Mouse (Mus musculus) limb, embryonic 12.5 days (tissue): ENCODE measurements at regions not wholly inside any gene's neighbourhood (a gene's known extent, or its start where the extent isn't known, plus 50 kb on each side); places are given as distances from the start of the nearest gene placed in this dataset.

Experiments
- ATAC-seq: fragments of 200-750 bp; cut with Nextera tagmentation; 2 replicates; pipeline ENCODE4 v1.8.0; 2017; ENCODE audit warnings: low read depth, moderate TSS enrichment; ENCODE audit not compliant: insufficient number of reproducible peaks, insufficient read depth, low FRiP score, low TSS enrichment
- H3K27ac ChIP-seq: fragments of 300-500 bp; sonication (generic); 2 replicates; pipeline ENCODE4 v1.5.1; 2016; ENCODE audit warnings: mild to moderate bottlenecking, moderate library complexity
- H3K27me3 ChIP-seq: fragments of 300-500 bp; sonication (generic); 2 replicates; pipeline ENCODE4 v1.6.1; 2016; ENCODE audit warnings: mild to moderate bottlenecking, moderate library complexity
- H3K36me3 ChIP-seq: fragments of 300-500 bp; sonication (generic); 2 replicates; pipeline ENCODE4 v1.6.1; 2016; ENCODE audit warnings: mild to moderate bottlenecking, moderate library complexity
- H3K4me1 ChIP-seq: fragments of 300-500 bp; sonication (generic); replicated peaks from 2 replicates; pipeline ENCODE4 v1.6.1; 2016
- H3K4me2 ChIP-seq: fragments of 300-500 bp; sonication (generic); 2 replicates; pipeline ENCODE4 v1.6.1; 2016; ENCODE audit warnings: mild to moderate bottlenecking, moderate library complexity
- H3K4me3 ChIP-seq: fragments of 300-500 bp; sonication (generic); replicated peaks from 2 replicates; pipeline ENCODE4 v1.5.1; 2016; ENCODE audit warnings: mild to moderate bottlenecking
- H3K9ac ChIP-seq: fragments of 300-500 bp; sonication (generic); replicated peaks from 2 replicates; pipeline ENCODE4 v1.6.1; 2016; ENCODE audit warnings: mild to moderate bottlenecking, moderate library complexity
- H3K9me3 ChIP-seq: fragments of 300-500 bp; sonication (generic); 2 replicates; pipeline ENCODE4 v1.6.1; 2016; ENCODE audit warnings: mild to moderate bottlenecking, moderate library complexity
- WGBS: fragments of 180-500 bp; shearing (Covaris S2); methylation state at CpG from one replicate; pipeline ENCODE4 v1.1.7; 2016; 5-methylcytosine and 5-hydroxymethylcytosine counted together

GRCm38 (mm10) chr12:12787608-12788262 is 154.0 kb downstream of the Mycn start:
- H3K4me3 ChIP-seq, result peak overlapping the region; percentile 29
- ATAC-seq, result peak; percentile 43; the same call in 1 of the 2 replicates
- H3K36me3 ChIP-seq, result no peaks in the 10 kb centered on the region
- peak overlapping the region; percentile 55 for H3K4me2 ChIP-seq
- H3K27me3 ChIP-seq, result peaks cover 5% of the 10 kb centered on the region
- H3K9me3 ChIP-seq, result no peaks in the 10 kb centered on the region
- 3% methylated on average over 19 of the region's 19 CpGs for WGBS
- H3K4me1 ChIP-seq, result peaks cover 50% of the 10 kb centered on the region
- 0 out of 2 replicates have a peak overlapping the region, but pooled peaks have one; percentile 18 for H3K9ac ChIP-seq
- H3K27ac ChIP-seq, result no peak overlapping the region

GRCm38 (mm10) chr12:12787161-12787560 is 154.6 kb downstream of the Mycn start:
- Histone ChIP-seq H3K4me3 (no peak overlapping the region), H3K9me3 (no peaks in the 10 kb centered on the region), H3K4me1 (peaks cover 45% of the 10 kb centered on the region), H3K4me2 (peak overlapping the region; percentile 55), H3K27ac (no peak overlapping the region), H3K36me3 (no peaks in the 10 kb centered on the region), H3K27me3 (peaks cover 5% of the 10 kb centered on the region), H3K9ac (no peak overlapping the region)
- WGBS, result 16% methylated on average over 4 of the region's 4 CpGs
- ATAC-seq, result no peak

- 29% methylated on average over 11 of the region's 11 CpGs for WGBS
- no peak overlapping the region for H3K27ac ChIP-seq
- ATAC-seq, result no peak
- no peak overlapping the region for H3K9ac ChIP-seq
- no peaks in the 10 kb centered on the region for H3K9me3 ChIP-seq
- H3K36me3 ChIP-seq, result no peaks in the 10 kb centered on the region
- H3K27me3 ChIP-seq, result peaks cover 5% of the 10 kb centered on the region
- no peak overlapping the region for H3K4me2 ChIP-seq
- H3K4me3 ChIP-seq, result no peak overlapping the region
- H3K4me1 ChIP-seq, result peaks cover 32% of the 10 kb centered on the region
Measured at GRCm38 (mm10) chr12:12783699-12784605, 157.8 kb downstream of the Mycn start.

GRCm38 (mm10) chr12:12781526-12781925 is 160.2 kb downstream of the Mycn start:
- H3K4me1 ChIP-seq, result peaks cover 10% of the 10 kb centered on the region
- no peak overlapping the region for H3K4me2 ChIP-seq
- no peaks in the 10 kb centered on the region for H3K36me3 ChIP-seq
- no peak for ATAC-seq
- no peaks in the 10 kb centered on the region; the same call in 1 of the 2 replicates for H3K27me3 ChIP-seq
- H3K9ac ChIP-seq, result no peak overlapping the region
- H3K4me3 ChIP-seq, result no peak overlapping the region
- no peaks in the 10 kb centered on the region for H3K9me3 ChIP-seq
- H3K27ac ChIP-seq, result no peak overlapping the region
- 93% methylated on average over 5 of the region's 5 CpGs for WGBS

- no peaks in the 10 kb centered on the region for H3K4me1 ChIP-seq
- H3K4me3 ChIP-seq, result no peak overlapping the region
- no peak for ATAC-seq
- no peaks in the 10 kb centered on the region for H3K27me3 ChIP-seq
- H3K36me3 ChIP-seq, result no peaks in the 10 kb centered on the region
- H3K4me2 ChIP-seq, result no peak overlapping the region
- H3K9ac ChIP-seq, result no peak overlapping the region
- no peaks in the 10 kb centered on the region for H3K9me3 ChIP-seq
- no peak overlapping the region for H3K27ac ChIP-seq
- 64% methylated on average over 4 of the region's 4 CpGs for WGBS
Measured at GRCm38 (mm10) chr12:12778563-12779256, 163.0 kb downstream of the Mycn start.

GRCm38 (mm10) chr12:12777422-12777821 is 164.3 kb downstream of the Mycn start:
- Histone ChIP-seq H3K36me3 (no peaks in the 10 kb centered on the region), H3K9me3 (no peaks in the 10 kb centered on the region), H3K4me3 (no peak overlapping the region), H3K9ac (no peak overlapping the region), H3K4me1 (no peaks in the 10 kb centered on the region), H3K27ac (no peak overlapping the region), H3K27me3 (no peaks in the 10 kb centered on the region), H3K4me2 (no peak overlapping the region)
- WGBS, result 85% methylated on average over 8 of the region's 8 CpGs
- ATAC-seq, result no peak

- Histone ChIP-seq H3K36me3 (no peaks in the 10 kb centered on the region), H3K27me3 (no peaks in the 10 kb centered on the region), H3K4me2 (no peak overlapping the region), H3K27ac (no peak overlapping the region), H3K4me1 (no peaks in the 10 kb centered on the region), H3K9ac (no peak overlapping the region), H3K9me3 (no peaks in the 10 kb centered on the region), H3K4me3 (no peak overlapping the region)
- WGBS, result 73% methylated on average over 6 of the region's 6 CpGs
- no peak for ATAC-seq
Measured at GRCm38 (mm10) chr12:12776783-12777182, 164.9 kb downstream of the Mycn start.

GRCm38 (mm10) chr12:12770970-12771369 is 170.7 kb downstream of the Mycn start:
- Histone ChIP-seq H3K4me2 (no peak overlapping the region), H3K9ac (no peak overlapping the region), H3K4me1 (peaks cover 3% of the 10 kb centered on the region; the same call in 1 of the 2 replicates), H3K9me3 (no peaks in the 10 kb centered on the region), H3K4me3 (no peak overlapping the region), H3K27me3 (no peaks in the 10 kb centered on the region), H3K36me3 (no peaks in the 10 kb centered on the region), H3K27ac (no peak overlapping the region)
- WGBS, result 76% methylated on average over 4 of the region's 4 CpGs
- ATAC-seq, result no peak

- Histone ChIP-seq H3K27ac (no peak overlapping the region), H3K4me2 (no peak overlapping the region), H3K9ac (no peak overlapping the region), H3K36me3 (no peaks in the 10 kb centered on the region), H3K4me1 (peaks cover 15% of the 10 kb centered on the region; the same call in 1 of the 2 replicates), H3K4me3 (no peak overlapping the region), H3K27me3 (no peaks in the 10 kb centered on the region), H3K9me3 (no peaks in the 10 kb centered on the region)
- 63% methylated on average over 11 of the region's 11 CpGs for WGBS
- no peak for ATAC-seq
Measured at GRCm38 (mm10) chr12:12766510-12767304, 175.0 kb downstream of the Mycn start.

GRCm38 (mm10) chr12:12765490-12766058 is 176.1 kb downstream of the Mycn start:
- no peak for ATAC-seq
- WGBS, result 44% methylated on average over 7 of the region's 7 CpGs

More at GRCm38 (mm10) chr12:12765490-12766058, 176.1 kb downstream of the Mycn start:
- H3K9ac ChIP-seq, result no peak overlapping the region
- H3K27me3 ChIP-seq, result no peaks in the 10 kb centered on the region
- H3K9me3 ChIP-seq, result peaks cover under 1% of the 10 kb centered on the region; the same call in 1 of the 2 replicates
- H3K4me2 ChIP-seq, result no peak overlapping the region
- H3K4me3 ChIP-seq, result no peak overlapping the region
- no peak overlapping the region for H3K27ac ChIP-seq
- no peaks in the 10 kb centered on the region for H3K36me3 ChIP-seq
- H3K4me1 ChIP-seq, result peaks cover 15% of the 10 kb centered on the region; the same call in 1 of the 2 replicates
